Mouse (Mus musculus) olfactory bulb, adult 2 months (tissue): ENCODE measurements around the gene Pdzrn3.

ENCODE experiments used
- CTCF ChIP-seq: fragments of 200-500 bp; IDR thresholded peaks from 2 replicates; pipeline ENCODE4 v1.5.1; 2012; ENCODE audit warnings: low read depth, mild to moderate bottlenecking, low read length, moderate library complexity; ENCODE audit not compliant: insufficient read depth
- POLR2A ChIP-seq: fragments of 200-500 bp; IDR thresholded peaks from 2 replicates; pipeline ENCODE4 v1.6.1; 2012; ENCODE audit warnings: mild to moderate bottlenecking, low read depth, low read length, moderate library complexity; ENCODE audit not compliant: insufficient read depth

DNA sequence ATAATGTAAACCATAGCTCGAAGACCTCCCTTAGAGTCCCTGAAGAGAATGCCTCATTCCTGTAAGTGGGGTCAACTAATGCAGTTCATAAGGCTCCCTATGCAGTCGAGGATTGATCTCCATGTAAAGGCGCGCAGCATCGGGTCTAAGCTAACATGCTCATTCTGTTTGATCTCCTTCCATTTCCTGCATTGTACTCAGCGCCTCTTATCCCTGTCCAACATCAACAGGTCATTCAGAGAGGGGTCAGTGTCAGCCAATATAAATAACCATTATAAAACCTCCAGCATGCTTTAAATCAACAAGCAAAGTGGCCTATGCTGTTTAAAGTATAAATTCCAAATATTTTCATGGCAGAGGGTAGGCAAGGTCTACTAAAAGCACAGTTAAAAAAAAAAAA is 159.9 kb downstream of the Pdzrn3 start:
- TF ChIP-seq CTCF (no peak), POLR2A (no peak)
